Mouse (Mus musculus) lung, postnatal 14 days (tissue): ENCODE results near the gene C130074G19Rik.

Source experiments
- DNase-seq: peaks from one replicate; pipeline ENCODE4 v3.0.0; 2021

The C130074G19Rik gene

GRCm38 (mm10) chr1:184872069-184872819, 10.8 kb downstream of the C130074G19Rik start:
- no peak for DNase-seq

- peak; percentile 36 for DNase-seq
Measured at GRCm38 (mm10) chr1:184871506-184871905, 11.5 kb downstream of the C130074G19Rik start.

- DNase-seq, result no peak
Measured at GRCm38 (mm10) chr1:184870646-184871385, 12.2 kb downstream of the C130074G19Rik start.

GRCm38 (mm10) chr1:184869939-184870565, 13.0 kb downstream of the C130074G19Rik start:
- peak; percentile 79 for DNase-seq

- DNase-seq, result no peak
Measured at GRCm38 (mm10) chr1:184867640-184868120, 15.3 kb downstream of the C130074G19Rik start.

GRCm38 (mm10) chr1:184864381-184864801, 18.6 kb downstream of the C130074G19Rik start:
- DNase-seq, result peak; percentile 51

GRCm38 (mm10) chr1:184862636-184863035, 20.4 kb downstream of the C130074G19Rik start:
- no peak for DNase-seq

GRCm38 (mm10) chr1:184861551-184861950, 21.5 kb downstream of the C130074G19Rik start:
- no peak for DNase-seq

- peak; percentile 38 for DNase-seq
Measured at GRCm38 (mm10) chr1:184860276-184860675, 22.7 kb downstream of the C130074G19Rik start.

- DNase-seq, result no peak
Measured at GRCm38 (mm10) chr1:184858253-184858652, 24.8 kb downstream of the C130074G19Rik start.

GRCm38 (mm10) chr1:184857216-184857615, 25.8 kb downstream of the C130074G19Rik start:
- DNase-seq, result no peak

- no peak for DNase-seq
Measured at GRCm38 (mm10) chr1:184853922-184854321, 29.1 kb downstream of the C130074G19Rik start.

GRCm38 (mm10) chr1:184853339-184853738, 29.7 kb downstream of the C130074G19Rik start:
- peak; percentile 88 for DNase-seq

- DNase-seq, result peak; percentile 86
Measured at GRCm38 (mm10) chr1:184851741-184852618, 31.0 kb downstream of the C130074G19Rik start.

GRCm38 (mm10) chr1:184851166-184851565, 31.9 kb downstream of the C130074G19Rik start:
- no peak for DNase-seq

- DNase-seq, result no peak
Measured at GRCm38 (mm10) chr1:184846973-184847372, 36.0 kb downstream of the C130074G19Rik start.

GRCm38 (mm10) chr1:184846092-184846750, 36.8 kb downstream of the C130074G19Rik start, which contains the start of gene Marc2:
Gene Marc2, minus strand, starts transcription at chr1:184846451.
- no peak for DNase-seq

- DNase-seq, result peak; percentile 93
Measured at GRCm38 (mm10) chr1:184845111-184846071, 37.6 kb downstream of the C130074G19Rik start.

GRCm38 (mm10) chr1:184844326-184845066, 38.5 kb downstream of the C130074G19Rik start:
- DNase-seq, result peak; percentile 58

GRCm38 (mm10) chr1:184837649-184838048, 45.4 kb downstream of the C130074G19Rik start:
- DNase-seq, result no peak
